Mouse (Mus musculus) MEL (cell line): ENCODE results near the gene Actr2. TPM values are rescaled to one million over a fixed set of nuclear protein-coding genes. Genes with fewer than 3 reads are reported as not detected.

Source experiments
- DNase-seq: peaks from one replicate; pipeline ENCODE4 v3.0.0; 2011; ENCODE audit warnings: low read depth, low spot score
- H3K27ac ChIP-seq: 2 replicates; pipeline ENCODE4 v1.5.1; 2012; ENCODE audit warnings: low read depth, mild to moderate bottlenecking, control low read depth, low read length, moderate library complexity; ENCODE audit not compliant: control insufficient read depth
- H3K27me3 ChIP-seq, 2 experiments: fragments of 150-350 bp in 1 of 2; sonication (generic) in 1 of 2; 2 replicates each; pipeline ENCODE4 v1.6.1; 2012; ENCODE audit warnings: low read length in 2 of 2, mild to moderate bottlenecking in 2 of 2, improper control_type of control experiment in 1 of 2, moderate library complexity in 1 of 2; ENCODE audit not compliant: insufficient read depth in 2 of 2, control insufficient read depth in 1 of 2
- H3K36me3 ChIP-seq, 2 experiments: 2 replicates each; pipeline ENCODE4 v1.6.1; 2012 to 2014; ENCODE audit warnings: low read length in 2 of 2, improper control_type of control experiment in 1 of 2, inconsistent platforms in 1 of 2, mild to moderate bottlenecking in 1 of 2; ENCODE audit not compliant: insufficient read depth in 2 of 2, control insufficient read depth in 1 of 2
- H3K4me1 ChIP-seq, 2 experiments: fragments of 150-350 bp in 1 of 2; sonication (generic) in 1 of 2; 2 replicates each; pipeline ENCODE4 v1.6.1; 2012; ENCODE audit warnings: low read length in 2 of 2, improper control_type of control experiment in 1 of 2, mild to moderate bottlenecking in 1 of 2; ENCODE audit not compliant: insufficient read depth in 2 of 2, control insufficient read depth in 1 of 2
- H3K4me3 ChIP-seq, 2 experiments: fragments of 150-350 bp in 1 of 2; sonication (generic) in 1 of 2; 2 replicates each; pipeline ENCODE4 v1.5.1; 2012; ENCODE audit warnings: low read depth in 2 of 2, low read length in 2 of 2, mild to moderate bottlenecking in 2 of 2, moderate library complexity in 2 of 2, control low read depth in 1 of 2, improper control_type of control experiment in 1 of 2; ENCODE audit not compliant: control insufficient read depth in 1 of 2, insufficient read depth in 1 of 2
- H3K79me2 ChIP-seq: 2 replicates; pipeline ENCODE4 v1.6.1; 2012; ENCODE audit warnings: mild to moderate bottlenecking, low read length, moderate library complexity; ENCODE audit not compliant: control insufficient read depth, poor library complexity, insufficient read depth
- H3K9ac ChIP-seq: 2 replicates; pipeline ENCODE4 v1.6.1; 2012; ENCODE audit warnings: low read depth, mild to moderate bottlenecking, control low read depth, low read length, moderate library complexity; ENCODE audit not compliant: control insufficient read depth, poor library complexity, severe bottlenecking
- H3K9me3 ChIP-seq: fragments of 150-350 bp; sonication (generic); replicated peaks from 2 replicates; pipeline ENCODE4 v1.6.1; 2012; ENCODE audit warnings: mild to moderate bottlenecking, low read length, improper control_type of control experiment, moderate library complexity; ENCODE audit not compliant: insufficient read depth
- CHD1 ChIP-seq: IDR thresholded peaks from 2 replicates; pipeline ENCODE4 v1.6.1; 2012; ENCODE audit warnings: low read depth, mild to moderate bottlenecking, inconsistent platforms, low read length, improper control_type of control experiment
- E2F4 ChIP-seq: IDR thresholded peaks from 2 replicates; pipeline ENCODE4 v1.6.1; 2011; ENCODE audit warnings: low read depth, low read length, improper control_type of control experiment, borderline replicate concordance
- ELF1 ChIP-seq: IDR thresholded peaks from 2 replicates; pipeline ENCODE4 v1.6.1; 2014; ENCODE audit warnings: low read depth, mild to moderate bottlenecking, inconsistent platforms, low read length, improper control_type of control experiment, moderate library complexity
- EP300 ChIP-seq, 2 experiments: IDR thresholded peaks; 2 replicates each; pipeline ENCODE4 v1.6.1; 2011; ENCODE audit warnings: improper control_type of control experiment in 2 of 2, low read length in 2 of 2, low read depth in 1 of 2, mild to moderate bottlenecking in 1 of 2
- HCFC1 ChIP-seq: IDR thresholded peaks from 2 replicates; pipeline ENCODE4 v1.6.1; 2012; ENCODE audit warnings: low read depth, mild to moderate bottlenecking, inconsistent platforms, low read length, improper control_type of control experiment, moderate library complexity
- KAT2A ChIP-seq: conservative IDR thresholded peaks from 2 replicates; pipeline ENCODE4 v1.6.1; 2012; ENCODE audit warnings: low read depth, low read length, improper control_type of control experiment, inconsistent platforms
- MAFK ChIP-seq: IDR thresholded peaks from 2 replicates; pipeline ENCODE4 v1.6.1; 2011; ENCODE audit warnings: low read depth, mild to moderate bottlenecking, low read length, improper control_type of control experiment, borderline replicate concordance
- MAX ChIP-seq: IDR thresholded peaks from 2 replicates; pipeline ENCODE4 v1.6.1; 2011; ENCODE audit warnings: low read length, improper control_type of control experiment
- MAZ ChIP-seq: IDR thresholded peaks from 2 replicates; pipeline ENCODE4 v1.6.1; 2012; ENCODE audit warnings: low read depth, mild to moderate bottlenecking, inconsistent platforms, low read length, improper control_type of control experiment
- MYB ChIP-seq: IDR thresholded peaks from 2 replicates; pipeline ENCODE4 v1.6.1; 2011; ENCODE audit warnings: mild to moderate bottlenecking, low read depth, low read length, improper control_type of control experiment
- NELFE ChIP-seq: IDR thresholded peaks from 2 replicates; pipeline ENCODE4 v1.6.1; 2011; ENCODE audit warnings: low read depth, low read length, improper control_type of control experiment
- NRF1 ChIP-seq: IDR thresholded peaks from 2 replicates; pipeline ENCODE4 v1.6.1; 2014; ENCODE audit warnings: low read depth, mild to moderate bottlenecking, inconsistent platforms, low read length, improper control_type of control experiment, moderate library complexity; ENCODE audit not compliant: poor library complexity, insufficient read depth, severe bottlenecking
- RCOR1 ChIP-seq: IDR thresholded peaks from 2 replicates; pipeline ENCODE4 v1.6.1; 2012; ENCODE audit warnings: low read depth, mild to moderate bottlenecking, inconsistent platforms, low read length, improper control_type of control experiment
- TBP ChIP-seq: IDR thresholded peaks from 2 replicates; pipeline ENCODE4 v1.8.0; 2011; ENCODE audit warnings: low read depth, low read length, improper control_type of control experiment
- USF1 ChIP-seq: IDR thresholded peaks from 2 replicates; pipeline ENCODE4 v1.6.1; 2014; ENCODE audit warnings: low read depth, mild to moderate bottlenecking, inconsistent platforms, low read length, improper control_type of control experiment, moderate library complexity
- ZMIZ1 ChIP-seq: IDR thresholded peaks from 2 replicates; pipeline ENCODE4 v1.6.1; 2012; ENCODE audit warnings: low read depth, mild to moderate bottlenecking, inconsistent platforms, low read length, improper control_type of control experiment, moderate library complexity
- ZNF384 ChIP-seq: IDR thresholded peaks from 2 replicates; pipeline ENCODE4 v1.6.1; 2012; ENCODE audit warnings: low read depth, mild to moderate bottlenecking, inconsistent platforms, low read length, improper control_type of control experiment
- polyA plus RNA-seq, 2 experiments: library from polyadenylated mRNA; stranded (reverse) in 1 of 2; unstranded in 1 of 2; fragments of >175 nt in 1 of 2; fragments of >200 nt in 1 of 2; gene quantifications; 2 replicates each; pipeline versions ENCODE4 v1.2.1 to v1.2.4; 2012; ENCODE audit warnings: low replicate concordance in 2 of 2, low read depth in 1 of 2; ENCODE audit not compliant: insufficient read length in 2 of 2, insufficient read depth in 1 of 2, missing spikeins in 1 of 2
- total RNA-seq: library from RNA; depleted of rRNA; stranded (reverse); fragments of 300-350 nt; gene quantifications from 2 replicates; pipeline ENCODE4 v1.2.3, GENCODE M21; 2012

The Actr2 gene
- total and polyA plus RNA-seq, 3 experiments, result 40.0 to 172 (median 160) TPM

- TF ChIP-seq ZMIZ1 (no peak), RCOR1 (no peak), E2F4 (no peak), MAFK (no peak), MAZ (no peak), KAT2A (no peak), MYB (no peak), HCFC1 (no peak), NELFE (no peak), ELF1 (no peak), MAX (no peak), EP300 (IDR thresholded peaks at IDR 0.05; ENCODE audit: low read depth in 1 of 2, low read length in 2 of 2) (no peak), USF1 (no peak)
- no peaks in the 10 kb centered on the region for H3K36me3 ChIP-seq
- H3K79me2 ChIP-seq, result no peaks in the 10 kb centered on the region
- H3K9me3 ChIP-seq, result no peaks in the 10 kb centered on the region
- no peak overlapping the region for H3K27ac ChIP-seq
- peaks cover 2 to 4% of the 10 kb centered on the region in 2 experiments; a peak in 3 of 4 replicates for H3K27me3 ChIP-seq
- H3K4me1 ChIP-seq, result no peaks in the 10 kb centered on the region
- no peak overlapping the region for H3K9ac ChIP-seq
- no peak for DNase-seq
- H3K4me3 ChIP-seq, result no peak overlapping the region
Measured at GRCm38 (mm10) chr11:20151290-20151689, 38.6 kb upstream of the Actr2 start.

DNA sequence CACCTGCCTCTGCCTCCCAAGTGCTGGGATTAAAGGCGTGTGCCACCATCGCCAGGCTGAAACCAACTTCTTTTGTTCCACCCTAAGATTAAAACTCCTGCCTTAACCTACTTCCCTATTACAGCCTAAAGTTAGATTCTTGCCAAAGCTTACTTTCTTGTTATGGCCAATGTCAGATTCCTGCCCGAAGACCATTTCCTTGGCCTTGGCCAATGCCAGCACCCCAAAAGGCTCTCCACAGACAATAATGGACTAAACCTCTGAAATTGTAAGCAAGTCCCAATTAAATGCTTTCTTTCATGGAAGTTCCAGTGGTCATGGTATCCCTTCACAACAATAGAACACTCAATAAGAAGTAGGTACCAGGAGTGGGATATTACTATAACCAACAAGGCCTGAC is 37.2 kb upstream of the Actr2 start:
- H3K27ac ChIP-seq, result no peak overlapping the region
- no peaks in the 10 kb centered on the region for H3K36me3 ChIP-seq
- TF ChIP-seq TBP, result 0 out of 2 replicates have a peak, but pooled peaks have one; percentile 43
- no peak for TF ChIP-seq NRF1
- DNase-seq, result no peak
- H3K27me3 ChIP-seq, result peaks cover 2% of the 10 kb centered on the region in 2 experiments; a peak in 2 of 4 replicates
- no peak overlapping the region for H3K4me3 ChIP-seq
- no peak overlapping the region for H3K9ac ChIP-seq
- H3K79me2 ChIP-seq, result no peaks in the 10 kb centered on the region
- H3K9me3 ChIP-seq, result no peaks in the 10 kb centered on the region
- no peaks in the 10 kb centered on the region for H3K4me1 ChIP-seq

GRCm38 (mm10) chr11:20145383-20145782 is 32.7 kb upstream of the Actr2 start:
- H3K27ac ChIP-seq, result no peak overlapping the region

More at GRCm38 (mm10) chr11:20145383-20145782, 32.7 kb upstream of the Actr2 start:
- H3K36me3 ChIP-seq, result no peaks in the 10 kb centered on the region
- DNase-seq, result no peak
- no peaks in the 10 kb centered on the region for H3K4me1 ChIP-seq
- H3K79me2 ChIP-seq, result no peaks in the 10 kb centered on the region
- H3K4me3 ChIP-seq, result no peak overlapping the region
- H3K9me3 ChIP-seq, result no peaks in the 10 kb centered on the region
- H3K9ac ChIP-seq, result no peak overlapping the region
- no peaks in the 10 kb centered on the region; a peak in 1 of 4 replicates for H3K27me3 ChIP-seq
- TF ChIP-seq ZNF384 (no peak), CHD1 (no peak)
